Mouse (Mus musculus): ENCODE data around the gene Cdc20b.

DNA sequence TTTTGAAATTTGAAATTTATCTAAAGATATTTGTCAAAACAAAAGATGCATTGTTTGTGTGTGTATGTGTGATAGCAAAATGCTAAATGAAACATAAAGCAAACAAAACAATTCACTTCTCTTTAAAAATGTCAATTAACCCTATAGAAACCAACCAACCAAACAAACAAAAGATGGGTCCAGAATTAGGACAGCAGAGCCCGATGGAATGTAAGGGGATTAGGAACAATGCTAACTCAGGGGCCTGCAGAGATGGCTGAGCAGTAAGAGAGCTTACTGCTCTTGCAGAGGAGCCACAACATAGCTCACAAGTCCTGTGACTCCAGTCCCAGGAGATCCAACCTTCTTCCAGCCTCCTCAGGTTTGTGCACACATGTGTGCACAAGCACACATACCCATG lies 47.2 kb downstream of the Cdc20b start:
- TF ChIP-seq POLR2A (IDR thresholded peaks at IDR 0.05; ENCODE audit: insufficient read depth, low read length), result no peak
- TF ChIP-seq CTCF (IDR thresholded peaks at IDR 0.05; ENCODE audit: low read depth, low read length), result no peak
